Mouse (Mus musculus) CH12.LX (cell line): Measurements from ENCODE around the gene Rpa2. TPM values are rescaled to one million over a fixed set of nuclear protein-coding genes. Genes with fewer than 3 reads are reported as not detected.

ENCODE experiments used
- DNase-seq: peaks from one replicate; pipeline ENCODE4 v3.0.0-alpha.2; 2013; ENCODE audit errors: extremely low read depth
- H3K27ac ChIP-seq: 2 replicates; pipeline ENCODE4 v1.5.1; 2012; ENCODE audit warnings: low read depth, mild to moderate bottlenecking, control low read depth, moderate library complexity; ENCODE audit not compliant: insufficient read depth
- H3K27me3 ChIP-seq: replicated peaks from 2 replicates; pipeline ENCODE3; 2012; ENCODE audit warnings: inconsistent platforms
- H3K36me3 ChIP-seq, 2 experiments: replicated peaks in 1 of 2; 2 replicates each; pipeline versions ENCODE3 to v1.6.1; 2012; ENCODE audit warnings: inconsistent platforms in 1 of 2, low read length in 1 of 2, mild to moderate bottlenecking in 1 of 2, mixed read lengths in 1 of 2, moderate library complexity in 1 of 2; ENCODE audit not compliant: control insufficient read depth in 1 of 2, insufficient read depth in 1 of 2
- H3K4me1 ChIP-seq, 2 experiments: 2 replicates each; pipeline ENCODE4 v1.6.1; 2012; ENCODE audit warnings: inconsistent platforms in 1 of 2, moderate library complexity in 1 of 2; ENCODE audit not compliant: insufficient read depth in 2 of 2, control insufficient read depth in 1 of 2
- H3K4me2 ChIP-seq: 2 replicates; pipeline ENCODE4 v1.6.1; 2012; ENCODE audit warnings: low read depth, mild to moderate bottlenecking, control low read depth; ENCODE audit not compliant: poor library complexity, insufficient read depth, severe bottlenecking
- H3K4me3 ChIP-seq, 3 experiments: fragments of 150-350 bp in 1 of 3; sonication (generic) in 1 of 3; replicated peaks in 1 of 3; 2 replicates each; pipeline versions ENCODE3 to v1.5.1; 2011 to 2012; ENCODE audit warnings: low read depth in 2 of 3, low read length in 2 of 3, mild to moderate bottlenecking in 2 of 3, moderate library complexity in 2 of 3, control low read depth in 1 of 3, improper control_type of control experiment in 1 of 3, inconsistent platforms in 1 of 3, mixed read lengths in 1 of 3; ENCODE audit not compliant: poor library complexity in 1 of 3
- H3K79me2 ChIP-seq: replicated peaks from 2 replicates; pipeline ENCODE4 v1.6.1; 2012; ENCODE audit warnings: mild to moderate bottlenecking, moderate library complexity; ENCODE audit not compliant: control insufficient read depth, poor library complexity, insufficient read depth, severe bottlenecking; ENCODE audit errors: extremely low read depth
- H3K9ac ChIP-seq: 2 replicates; pipeline ENCODE4 v1.6.1; 2012; ENCODE audit warnings: low read depth, mild to moderate bottlenecking, control low read depth, moderate library complexity; ENCODE audit not compliant: insufficient read depth
- H3K9me3 ChIP-seq: replicated peaks from 2 replicates; pipeline ENCODE3; 2012; ENCODE audit warnings: low read length, inconsistent platforms, mixed read lengths
- CHD1 ChIP-seq: IDR thresholded peaks from 2 replicates; pipeline ENCODE4 v1.6.1; 2012; ENCODE audit warnings: low read depth, low read length, improper control_type of control experiment, inconsistent platforms
- CTCF ChIP-seq, 2 experiments: IDR thresholded peaks in 1 of 2; conservative IDR thresholded peaks in 1 of 2; 2 replicates each; pipeline ENCODE4 v1.5.1; 2011 to 2012; ENCODE audit warnings: low read depth in 2 of 2, low read length in 2 of 2, improper control_type of control experiment in 1 of 2, inconsistent platforms in 1 of 2, mild to moderate bottlenecking in 1 of 2, moderate library complexity in 1 of 2
- JUND ChIP-seq: conservative IDR thresholded peaks from 2 replicates; pipeline ENCODE4 v1.6.1; 2011; ENCODE audit warnings: low read depth, low read length, improper control_type of control experiment
- KAT2A ChIP-seq: IDR thresholded peaks from 2 replicates; pipeline ENCODE4 v1.6.1; 2012; ENCODE audit warnings: low read length, improper control_type of control experiment, inconsistent platforms; ENCODE audit not compliant: insufficient replicate concordance
- MAZ ChIP-seq: IDR thresholded peaks from 2 replicates; pipeline ENCODE4 v1.6.1; 2012; ENCODE audit warnings: low read depth, mild to moderate bottlenecking, inconsistent platforms, low read length, improper control_type of control experiment, moderate library complexity
- MEF2A ChIP-seq: IDR thresholded peaks from 2 replicates; pipeline ENCODE4 v1.6.1; 2014; ENCODE audit warnings: low read depth, mild to moderate bottlenecking, inconsistent platforms, low read length, improper control_type of control experiment, borderline replicate concordance
- MXI1 ChIP-seq: IDR thresholded peaks from 2 replicates; pipeline ENCODE4 v1.6.1; 2011; ENCODE audit warnings: mild to moderate bottlenecking, low read depth, low read length, improper control_type of control experiment
- NRF1 ChIP-seq: IDR thresholded peaks from 2 replicates; pipeline ENCODE4 v1.6.1; 2014; ENCODE audit warnings: low read depth, mild to moderate bottlenecking, inconsistent platforms, low read length, improper control_type of control experiment, moderate library complexity
- PAX5 ChIP-seq: IDR thresholded peaks from 2 replicates; pipeline ENCODE4 v1.6.1; 2012; ENCODE audit warnings: low read length, inconsistent platforms, mixed read lengths
- POLR2A ChIP-seq: IDR thresholded peaks from 2 replicates; pipeline ENCODE4 v1.6.1; 2011; ENCODE audit warnings: low read depth, mild to moderate bottlenecking, improper control_type of control experiment, low read length
- POLR2AphosphoS2 ChIP-seq: IDR thresholded peaks from 2 replicates; pipeline ENCODE4 v1.6.1; 2011; ENCODE audit warnings: low read depth, low read length, improper control_type of control experiment
- RAD21 ChIP-seq: IDR thresholded peaks from 2 replicates; pipeline ENCODE4 v1.6.1; 2011; ENCODE audit warnings: low read depth, mild to moderate bottlenecking, low read length, improper control_type of control experiment, moderate library complexity
- RCOR1 ChIP-seq: conservative IDR thresholded peaks from 2 replicates; pipeline ENCODE4 v1.6.1; 2012; ENCODE audit warnings: low read depth, mild to moderate bottlenecking, inconsistent platforms, low read length, improper control_type of control experiment
- SMC3 ChIP-seq: IDR thresholded peaks from 2 replicates; pipeline ENCODE4 v1.6.1; 2011; ENCODE audit warnings: low read depth, low read length, improper control_type of control experiment
- TBP ChIP-seq: conservative IDR thresholded peaks from 2 replicates; pipeline ENCODE4 v1.6.1; 2011; ENCODE audit warnings: low read depth, low read length, improper control_type of control experiment
- UBTF ChIP-seq: IDR thresholded peaks from 2 replicates; pipeline ENCODE4 v1.6.1; 2012; ENCODE audit warnings: low read depth, mild to moderate bottlenecking, inconsistent platforms, low read length, improper control_type of control experiment, moderate library complexity
- ZC3H11A ChIP-seq: IDR thresholded peaks from 2 replicates; pipeline ENCODE4 v1.6.1; 2012; ENCODE audit warnings: low read depth, mild to moderate bottlenecking, inconsistent platforms, low read length, improper control_type of control experiment
- ZMIZ1 ChIP-seq: IDR thresholded peaks from 2 replicates; pipeline ENCODE4 v1.6.1; 2012; ENCODE audit warnings: low read depth, mild to moderate bottlenecking, inconsistent platforms, low read length, improper control_type of control experiment
- ZNF384 ChIP-seq: IDR thresholded peaks from 2 replicates; pipeline ENCODE4 v1.6.1; 2012; ENCODE audit warnings: low read depth, low read length, improper control_type of control experiment, inconsistent platforms
- dilution Hi-C: fragments of 300-500 bp; cut with MboI; formaldehyde crosslinking; loops from 2 replicates; pipeline ENCODE4 v1.14.3; 2020; ENCODE audit warnings: low sequenced_read_pairs; ENCODE audit not compliant: extremely low pct_unique_long_range_greater_than_20kb, extremely low pct_ligation_motif_present
- in situ Hi-C: fragments of 300-500 bp; cut with MboI; formaldehyde crosslinking; loops from 3 replicates; pipeline ENCODE4 v1.14.3; 2019; ENCODE audit warnings: low sequenced_read_pairs, low pct_ligation_motif_present, low pct_unique_long_range_greater_than_20kb, mixed read lengths
- polyA plus RNA-seq: library from polyadenylated mRNA; unstranded; fragments of >175 nt; gene quantifications from 2 replicates; pipeline ENCODE4 v1.2.1, GENCODE M21; 2012; ENCODE audit warnings: low read depth; ENCODE audit not compliant: insufficient read length
- total RNA-seq, 2 experiments: library from RNA; depleted of rRNA; stranded (reverse); fragments of 300-350 nt in 1 of 2; fragments of >200 nt in 1 of 2; gene quantifications; 2 replicates each; pipeline ENCODE4 v1.2.3; 2012 to 2014

Gene Rpa2
- total and polyA plus RNA-seq, 3 experiments, result 80.2 to 142 (median 97.9) TPM

DNA sequence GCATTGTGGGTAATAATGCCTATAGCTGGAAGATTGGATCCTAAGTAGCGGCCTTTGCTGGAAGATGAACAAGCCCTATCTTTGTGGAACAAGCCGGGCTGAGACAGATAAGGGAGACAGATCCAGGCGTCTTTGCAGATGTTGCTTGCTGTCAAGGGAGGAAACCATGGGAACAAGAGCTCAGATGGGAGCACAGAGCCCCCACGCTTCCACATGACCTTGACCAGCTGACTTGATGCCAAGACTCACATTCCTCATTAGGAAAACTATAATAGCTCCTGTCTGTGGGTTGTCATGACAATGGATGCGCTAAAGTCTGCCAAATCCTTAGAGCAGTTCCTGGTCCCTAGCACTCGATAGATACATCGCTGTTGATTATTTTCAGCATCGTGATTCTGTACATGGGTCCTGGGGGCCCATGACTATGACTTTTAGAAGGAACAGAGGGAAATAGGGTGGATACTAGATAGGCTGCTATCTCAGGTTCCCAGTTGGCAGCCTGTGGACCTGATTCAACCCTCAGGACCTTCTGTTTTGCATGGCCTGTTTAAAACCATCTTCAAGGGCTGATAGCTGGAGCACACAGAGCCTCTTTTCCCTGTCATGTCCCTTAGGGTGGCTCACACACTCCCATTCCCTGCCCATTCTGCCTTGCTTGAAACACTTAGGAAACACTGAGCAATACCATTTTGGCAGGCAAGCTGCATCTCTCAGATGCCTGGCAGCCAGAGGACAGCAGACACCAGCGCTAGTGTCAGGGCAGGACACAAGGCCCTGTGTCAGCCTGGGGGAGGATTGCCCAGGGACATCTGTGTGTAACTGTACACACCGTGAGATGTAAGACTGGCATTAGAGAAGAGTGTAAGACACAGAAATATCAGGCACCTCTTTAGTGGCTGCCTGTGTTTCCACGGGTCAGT, 23.9 kb upstream of the Rpa2 start:
- Histone ChIP-seq H3K4me2 (no peak overlapping the region), H3K27ac (no peak overlapping the region), H3K9me3 (no peaks in the 10 kb centered on the region), H3K4me1 (peaks cover 0 to 23% of the 10 kb centered on the region in 2 experiments; a peak in 3 of 4 replicates), H3K79me2 (no peaks in the 10 kb centered on the region), H3K27me3 (no peaks in the 10 kb centered on the region), H3K9ac (no peak overlapping the region), H3K4me3 (no peak overlapping the region), H3K36me3 (peaks cover 4 to 6% of the 10 kb centered on the region in 2 experiments)
- no peak for DNase-seq
- dilution Hi-C loops (no loop called here), in situ Hi-C loops (no loop called here)
- TF ChIP-seq CHD1 (no peak), ZC3H11A (no peak), JUND (no peak), MAZ (no peak), SMC3 (no peak), CTCF (conservative IDR thresholded peaks at IDR 0.05 in 1 of 2, IDR thresholded peaks at IDR 0.05 in 1 of 2; ENCODE audit: low read depth in 2 of 2, low read length in 2 of 2) (no peak), ZMIZ1 (no peak), PAX5 (no peak), ZNF384 (no peak), POLR2AphosphoS2 (no peak), RAD21 (no peak), MXI1 (no peak), RCOR1 (no peak), KAT2A (no peak), NRF1 (no peak), MEF2A (no peak), UBTF (no peak), TBP (no peak), POLR2A (no peak)
- TF ChIP-seq, all 38 proteins: peak for 0

GRCm38 (mm10) chr4:132746911-132747517, 21.1 kb upstream of the Rpa2 start:
- Histone ChIP-seq H3K27ac (peak overlapping the region; percentile 99), H3K4me2 (peak overlapping the region; percentile 87; the same call in 1 of the 2 replicates), H3K4me1 (peaks cover 0 to 31% of the 10 kb centered on the region in 2 experiments; a peak in 3 of 4 replicates), H3K27me3 (no peaks in the 10 kb centered on the region), H3K4me3 (peak overlapping the region in 2 of 3 experiments; percentile 52 to 58), H3K36me3 (peaks cover 2% of the 10 kb centered on the region in 2 experiments), H3K79me2 (no peaks in the 10 kb centered on the region), H3K9me3 (no peaks in the 10 kb centered on the region), H3K9ac (peak overlapping the region; percentile 76; the same call in 1 of the 2 replicates)
- no peak for TF ChIP-seq RAD21
- TF ChIP-seq ZNF384, result peak; percentile 75
- TF ChIP-seq CTCF (conservative IDR thresholded peaks at IDR 0.05 in 1 of 2, IDR thresholded peaks at IDR 0.05 in 1 of 2; ENCODE audit: low read depth in 2 of 2, low read length in 2 of 2), result peak in 1 of 2 experiments; percentile 23; a peak in 2 of 4 replicates
- peak; percentile 41 for DNase-seq
- dilution Hi-C loops (no loop called here), in situ Hi-C loops (no loop called here)
